Mouse (Mus musculus): ENCODE data around the gene Drosha.

Drosha gene

GRCm38 (mm10) chr15:12832599-12832998 lies 8.0 kb downstream of the Drosha start:
- DNase-seq: no peak

GRCm38 (mm10) chr15:12833385-12833784 lies 8.8 kb downstream of the Drosha start:
- DNase-seq: no peak

- no peak for DNase-seq
Measured at GRCm38 (mm10) chr15:12834231-12834630, 9.6 kb downstream of the Drosha start.

- DNase-seq: no peak
Measured at GRCm38 (mm10) chr15:12840737-12841136, 16.1 kb downstream of the Drosha start.

GRCm38 (mm10) chr15:12842833-12843232 lies 18.2 kb downstream of the Drosha start:
- no peak for DNase-seq

GRCm38 (mm10) chr15:12848196-12848975 lies 23.8 kb downstream of the Drosha start:
- no peak for DNase-seq

- no peak for DNase-seq
Measured at GRCm38 (mm10) chr15:12849373-12849772, 24.8 kb downstream of the Drosha start.

GRCm38 (mm10) chr15:12853471-12853870 lies 28.9 kb downstream of the Drosha start:
- no peak for DNase-seq

GRCm38 (mm10) chr15:12856780-12857179 lies 32.2 kb downstream of the Drosha start:
- DNase-seq: no peak

GRCm38 (mm10) chr15:12857840-12858516 lies 33.4 kb downstream of the Drosha start:
- no peak for DNase-seq

GRCm38 (mm10) chr15:12858645-12859044 lies 34.0 kb downstream of the Drosha start:
- no peak for DNase-seq

GRCm38 (mm10) chr15:12862061-12862460 lies 37.4 kb downstream of the Drosha start:
- no peak for DNase-seq

GRCm38 (mm10) chr15:12863669-12864068 lies 39.1 kb downstream of the Drosha start:
- no peak for DNase-seq

- DNase-seq: no peak
Measured at GRCm38 (mm10) chr15:12865595-12866314, 41.1 kb downstream of the Drosha start.

- no peak for DNase-seq
Measured at GRCm38 (mm10) chr15:12867269-12867668, 42.7 kb downstream of the Drosha start.

- peak; percentile 51 for DNase-seq
Measured at GRCm38 (mm10) chr15:12875442-12876176, 51.0 kb downstream of the Drosha start.

- no peak for DNase-seq
Measured at GRCm38 (mm10) chr15:12876266-12876665, 51.7 kb downstream of the Drosha start.

GRCm38 (mm10) chr15:12876881-12877280 lies 52.3 kb downstream of the Drosha start:
- no peak for DNase-seq

GRCm38 (mm10) chr15:12877934-12878333 lies 53.3 kb downstream of the Drosha start:
- DNase-seq: no peak

- DNase-seq: no peak
Measured at GRCm38 (mm10) chr15:12878581-12878980, 54.0 kb downstream of the Drosha start.

- no peak for DNase-seq
Measured at GRCm38 (mm10) chr15:12879937-12880336, 55.3 kb downstream of the Drosha start.

GRCm38 (mm10) chr15:12884855-12885254 lies 60.2 kb downstream of the Drosha start:
- DNase-seq: no peak

- DNase-seq: no peak
Measured at GRCm38 (mm10) chr15:12885361-12885760, 60.7 kb downstream of the Drosha start.

Data from embryo, embryonic 11 days (tissue).